Mouse (Mus musculus): ENCODE results near the gene Fam189a1. TPM values are rescaled to one million over a fixed set of nuclear protein-coding genes. Genes with fewer than 3 reads are reported as not detected.

The Fam189a1 gene
- polyA plus RNA-seq, 1 experiment from 2014 or later = 2.3 TPM

GRCm38 (mm10) chr7:65044280-65044679 is 112.1 kb downstream of the Fam189a1 start:
- ATAC-seq (replicated peaks; ENCODE audit: low FRiP score, low TSS enrichment, low read depth) = no peak
- Histone ChIP-seq H3K9me3 (ENCODE audit: control insufficient read depth, low read length) (no peaks in the 10 kb centered on the region), H3K36me3 (ENCODE audit: control insufficient read depth, insufficient read depth, low read length) (no peaks in the 10 kb centered on the region), H3K27me3 (replicated peaks; ENCODE audit: control insufficient read depth, insufficient read depth, low read length) (no peaks in the 10 kb centered on the region), H3K4me1 (replicated peaks; ENCODE audit: control insufficient read depth, insufficient read depth, low read length) (peaks cover 5% of the 10 kb centered on the region; the same call in 1 of the 2 replicates), H3K9ac (ENCODE audit: low read length) (no peak overlapping the region), H3K4me2 (ENCODE audit: low read length) (no peak overlapping the region), H3K27ac (ENCODE audit: low read depth) (no peak overlapping the region), H3K4me3 (ENCODE audit: low read depth, low read length) (no peak overlapping the region)
- whole genome bisulfite sequencing = 73% methylated on average over 6 of the region's 6 CpGs
- DNase-seq (ENCODE audit: low spot score) = no peak

- ATAC-seq (replicated peaks; ENCODE audit: low FRiP score, low TSS enrichment, low read depth) = no peak
- Histone ChIP-seq H3K9me3 (ENCODE audit: control insufficient read depth, low read length) (no peaks in the 10 kb centered on the region), H3K4me3 (ENCODE audit: low read depth, low read length) (no peak overlapping the region), H3K27ac (ENCODE audit: low read depth) (no peak overlapping the region), H3K4me1 (replicated peaks; ENCODE audit: control insufficient read depth, insufficient read depth, low read length) (no peaks in the 10 kb centered on the region), H3K4me2 (ENCODE audit: low read length) (no peak overlapping the region), H3K36me3 (ENCODE audit: control insufficient read depth, insufficient read depth, low read length) (no peaks in the 10 kb centered on the region), H3K9ac (ENCODE audit: low read length) (no peak overlapping the region), H3K27me3 (replicated peaks; ENCODE audit: control insufficient read depth, insufficient read depth, low read length) (no peaks in the 10 kb centered on the region)
- DNase-seq (ENCODE audit: low spot score) = no peak
- 93% methylated on average over 7 of the region's 7 CpGs for WGBS
Observed at GRCm38 (mm10) chr7:65041106-65041505, 115.3 kb downstream of the Fam189a1 start.

- Histone ChIP-seq H3K4me3 (ENCODE audit: low read depth, low read length) (no peak overlapping the region), H3K4me2 (ENCODE audit: low read length) (no peak overlapping the region), H3K9ac (ENCODE audit: low read length) (no peak overlapping the region), H3K27ac (ENCODE audit: low read depth) (no peak overlapping the region), H3K9me3 (ENCODE audit: control insufficient read depth, low read length) (no peaks in the 10 kb centered on the region), H3K36me3 (ENCODE audit: control insufficient read depth, insufficient read depth, low read length) (no peaks in the 10 kb centered on the region), H3K27me3 (replicated peaks; ENCODE audit: control insufficient read depth, insufficient read depth, low read length) (no peaks in the 10 kb centered on the region), H3K4me1 (replicated peaks; ENCODE audit: control insufficient read depth, insufficient read depth, low read length) (no peaks in the 10 kb centered on the region)
- ATAC-seq (replicated peaks; ENCODE audit: low FRiP score, low TSS enrichment, low read depth) (no peak), DNase-seq (ENCODE audit: low spot score) (no peak)
- 71% methylated on average over 7 of the region's 7 CpGs for WGBS
Observed at GRCm38 (mm10) chr7:65031741-65032140, 124.6 kb downstream of the Fam189a1 start.

GRCm38 (mm10) chr7:65031195-65031594 is 125.2 kb downstream of the Fam189a1 start:
- ATAC-seq (replicated peaks; ENCODE audit: low FRiP score, low TSS enrichment, low read depth) (no peak), DNase-seq (ENCODE audit: low spot score) (no peak)
- WGBS = 81% methylated on average over 6 of the region's 6 CpGs
- Histone ChIP-seq H3K9me3 (ENCODE audit: control insufficient read depth, low read length) (no peaks in the 10 kb centered on the region), H3K4me3 (ENCODE audit: low read depth, low read length) (no peak overlapping the region), H3K4me2 (ENCODE audit: low read length) (no peak overlapping the region), H3K27me3 (replicated peaks; ENCODE audit: control insufficient read depth, insufficient read depth, low read length) (no peaks in the 10 kb centered on the region), H3K36me3 (ENCODE audit: control insufficient read depth, insufficient read depth, low read length) (no peaks in the 10 kb centered on the region), H3K4me1 (replicated peaks; ENCODE audit: control insufficient read depth, insufficient read depth, low read length) (no peaks in the 10 kb centered on the region), H3K9ac (ENCODE audit: low read length) (no peak overlapping the region), H3K27ac (ENCODE audit: low read depth) (no peak overlapping the region)

GRCm38 (mm10) chr7:65029985-65030384 is 126.4 kb downstream of the Fam189a1 start:
- no peak overlapping the region for H3K27ac ChIP-seq (ENCODE audit: low read depth)
- no peaks in the 10 kb centered on the region for H3K9me3 ChIP-seq (ENCODE audit: control insufficient read depth, low read length)
- H3K4me3 ChIP-seq (ENCODE audit: low read depth, low read length) = no peak overlapping the region
- no peaks in the 10 kb centered on the region for H3K27me3 ChIP-seq (replicated peaks; ENCODE audit: control insufficient read depth, insufficient read depth, low read length)
- WGBS = 80% methylated on average over 16 of the region's 16 CpGs
- H3K4me1 ChIP-seq (replicated peaks; ENCODE audit: control insufficient read depth, insufficient read depth, low read length) = no peaks in the 10 kb centered on the region
- no peaks in the 10 kb centered on the region for H3K36me3 ChIP-seq (ENCODE audit: control insufficient read depth, insufficient read depth, low read length)
- no peak overlapping the region for H3K4me2 ChIP-seq (ENCODE audit: low read length)
- DNase-seq (ENCODE audit: low spot score) = no peak
- H3K9ac ChIP-seq (ENCODE audit: low read length) = no peak overlapping the region
- no peak for ATAC-seq (replicated peaks; ENCODE audit: low FRiP score, low TSS enrichment, low read depth)

- no peak for ATAC-seq (replicated peaks; ENCODE audit: low FRiP score, low TSS enrichment, low read depth)
- Histone ChIP-seq H3K9ac (ENCODE audit: low read length) (no peak overlapping the region), H3K4me1 (replicated peaks; ENCODE audit: control insufficient read depth, insufficient read depth, low read length) (no peaks in the 10 kb centered on the region)
Observed at GRCm38 (mm10) chr7:65021298-65021697, 135.1 kb downstream of the Fam189a1 start.

GRCm38 (mm10) chr7:65018036-65018679 is 138.2 kb downstream of the Fam189a1 start:
- no peak for ATAC-seq (replicated peaks; ENCODE audit: low FRiP score, low TSS enrichment, low read depth)
- 69% methylated on average over 8 of the region's 8 CpGs for WGBS

More at GRCm38 (mm10) chr7:65021298-65021697, 135.1 kb downstream of the Fam189a1 start:
- Histone ChIP-seq H3K27me3 (replicated peaks; ENCODE audit: control insufficient read depth, insufficient read depth, low read length) (no peaks in the 10 kb centered on the region), H3K27ac (ENCODE audit: low read depth) (no peak overlapping the region), H3K36me3 (ENCODE audit: control insufficient read depth, insufficient read depth, low read length) (no peaks in the 10 kb centered on the region), H3K4me3 (ENCODE audit: low read depth, low read length) (no peak overlapping the region), H3K4me2 (ENCODE audit: low read length) (no peak overlapping the region), H3K9me3 (ENCODE audit: control insufficient read depth, low read length) (no peaks in the 10 kb centered on the region)
- DNase-seq (ENCODE audit: low spot score) = no peak
- WGBS = 37% methylated on average over 2 of the region's 2 CpGs

GRCm38 (mm10) chr7:65017348-65017747 is 139.0 kb downstream of the Fam189a1 start:
- Histone ChIP-seq H3K9ac (ENCODE audit: low read length) (no peak overlapping the region), H3K4me3 (ENCODE audit: low read depth, low read length) (no peak overlapping the region), H3K9me3 (ENCODE audit: control insufficient read depth, low read length) (no peaks in the 10 kb centered on the region), H3K27ac (ENCODE audit: low read depth) (no peak overlapping the region), H3K4me1 (replicated peaks; ENCODE audit: control insufficient read depth, insufficient read depth, low read length) (no peaks in the 10 kb centered on the region), H3K27me3 (replicated peaks; ENCODE audit: control insufficient read depth, insufficient read depth, low read length) (no peaks in the 10 kb centered on the region), H3K4me2 (ENCODE audit: low read length) (no peak overlapping the region), H3K36me3 (ENCODE audit: control insufficient read depth, insufficient read depth, low read length) (no peaks in the 10 kb centered on the region)
- ATAC-seq (replicated peaks; ENCODE audit: low FRiP score, low TSS enrichment, low read depth) (0 out of 2 replicates have a peak, but pooled peaks have one; percentile 15), DNase-seq (ENCODE audit: low spot score) (no peak)
- WGBS = 52% methylated on average over 5 of the region's 5 CpGs

More at GRCm38 (mm10) chr7:65018036-65018679, 138.2 kb downstream of the Fam189a1 start:
- H3K9ac ChIP-seq (ENCODE audit: low read length) = no peak overlapping the region
- no peaks in the 10 kb centered on the region for H3K27me3 ChIP-seq (replicated peaks; ENCODE audit: control insufficient read depth, insufficient read depth, low read length)
- H3K4me2 ChIP-seq (ENCODE audit: low read length) = no peak overlapping the region
- no peaks in the 10 kb centered on the region for H3K36me3 ChIP-seq (ENCODE audit: control insufficient read depth, insufficient read depth, low read length)
- no peaks in the 10 kb centered on the region for H3K9me3 ChIP-seq (ENCODE audit: control insufficient read depth, low read length)
- no peaks in the 10 kb centered on the region for H3K4me1 ChIP-seq (replicated peaks; ENCODE audit: control insufficient read depth, insufficient read depth, low read length)
- no peak overlapping the region for H3K27ac ChIP-seq (ENCODE audit: low read depth)
- no peak overlapping the region for H3K4me3 ChIP-seq (ENCODE audit: low read depth, low read length)
- DNase-seq (ENCODE audit: low spot score) = no peak

GRCm38 (mm10) chr7:65011133-65011532 is 145.2 kb downstream of the Fam189a1 start:
- Histone ChIP-seq H3K27me3 (replicated peaks; ENCODE audit: control insufficient read depth, insufficient read depth, low read length) (no peaks in the 10 kb centered on the region), H3K4me2 (ENCODE audit: low read length) (no peak overlapping the region), H3K36me3 (ENCODE audit: control insufficient read depth, insufficient read depth, low read length) (no peaks in the 10 kb centered on the region), H3K9me3 (ENCODE audit: control insufficient read depth, low read length) (no peaks in the 10 kb centered on the region), H3K27ac (ENCODE audit: low read depth) (peak overlapping the region; percentile 36), H3K4me3 (ENCODE audit: low read depth, low read length) (no peak overlapping the region), H3K4me1 (replicated peaks; ENCODE audit: control insufficient read depth, insufficient read depth, low read length) (peaks cover 18% of the 10 kb centered on the region), H3K9ac (ENCODE audit: low read length) (no peak overlapping the region)
- 22% methylated on average over 6 of the region's 6 CpGs for WGBS
- ATAC-seq (replicated peaks; ENCODE audit: low FRiP score, low TSS enrichment, low read depth) (peak; percentile 68), DNase-seq (ENCODE audit: low spot score) (no peak)
